Mouse (Mus musculus) midbrain, embryonic 10.5 days (tissue): ENCODE measurements around the gene Mvb12a. TPM values are rescaled to one million over a fixed set of nuclear protein-coding genes. Genes with fewer than 3 reads are reported as not detected.

Experiments used
- DNase-seq: peaks from one replicate; pipeline ENCODE4 v3.0.0-alpha.2; 2017; ENCODE audit warnings: low spot score
- H3K27ac ChIP-seq: fragments of 300-500 bp; sonication (generic); replicated peaks from 2 replicates; pipeline ENCODE4 v1.5.1; 2016; ENCODE audit warnings: mild to moderate bottlenecking
- H3K27me3 ChIP-seq: fragments of 300-500 bp; sonication (generic); 2 replicates; pipeline ENCODE4 v1.6.1; 2016; ENCODE audit warnings: low read depth, mild to moderate bottlenecking; ENCODE audit not compliant: poor library complexity, severe bottlenecking
- H3K36me3 ChIP-seq: fragments of 300-500 bp; sonication (generic); 2 replicates; pipeline ENCODE4 v1.6.1; 2016; ENCODE audit warnings: mild to moderate bottlenecking, moderate library complexity
- H3K4me1 ChIP-seq: fragments of 300-500 bp; sonication (generic); 2 replicates; pipeline ENCODE4 v1.6.1; 2016
- H3K4me3 ChIP-seq: fragments of 300-500 bp; sonication (generic); 2 replicates; pipeline ENCODE4 v1.5.1; 2016; ENCODE audit warnings: mild to moderate bottlenecking, moderate library complexity
- H3K9me3 ChIP-seq: fragments of 300-500 bp; sonication (generic); replicated peaks from 2 replicates; pipeline ENCODE4 v1.6.1; 2016; ENCODE audit warnings: mild to moderate bottlenecking
- WGBS: fragments of 180-500 bp; shearing (Covaris S2); methylation state at CpG from one replicate; pipeline ENCODE4 v1.1.7; 2016; 5-methylcytosine and 5-hydroxymethylcytosine counted together
- polyA plus RNA-seq: library from polyadenylated mRNA; unstranded; fragments of >200 nt; fragmentation: Nextera tagmentation; extraction: Ambion mirVana; gene quantifications from 2 replicates; pipeline ENCODE4 v1.2.1, GENCODE M21; 2016

The Mvb12a gene
- polyA plus RNA-seq, 1 experiment from 2014 or later, result 62.9 TPM

DNA sequence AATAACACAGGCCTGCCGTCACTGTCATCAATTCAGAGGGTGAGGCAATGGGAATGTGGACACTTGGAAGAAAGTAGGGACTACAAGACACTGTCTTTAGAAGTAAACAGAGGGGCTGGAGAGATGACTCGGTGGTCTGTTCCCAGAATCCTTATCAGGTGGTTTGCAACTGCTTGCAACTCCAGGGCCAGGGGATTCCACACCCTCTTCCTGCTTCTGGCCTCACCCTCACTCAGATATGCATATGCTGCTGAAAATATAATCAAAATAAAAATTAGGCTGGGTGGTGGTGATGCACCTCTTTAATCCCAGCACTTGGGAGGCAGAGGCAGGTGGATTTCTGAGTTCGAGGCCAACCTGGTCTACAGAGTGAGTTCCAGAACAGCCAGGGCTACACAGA, 17.3 kb downstream of the Mvb12a start:
- Histone ChIP-seq H3K4me1 (peaks cover 22% of the 10 kb centered on the region), H3K36me3 (no peaks in the 10 kb centered on the region), H3K9me3 (peaks cover 9% of the 10 kb centered on the region), H3K27ac (no peak overlapping the region), H3K4me3 (no peak overlapping the region), H3K27me3 (peaks cover 100% of the 10 kb centered on the region)
- 82% methylated on average over 3 of the region's 3 CpGs for WGBS
- DNase-seq, result no peak

DNA sequence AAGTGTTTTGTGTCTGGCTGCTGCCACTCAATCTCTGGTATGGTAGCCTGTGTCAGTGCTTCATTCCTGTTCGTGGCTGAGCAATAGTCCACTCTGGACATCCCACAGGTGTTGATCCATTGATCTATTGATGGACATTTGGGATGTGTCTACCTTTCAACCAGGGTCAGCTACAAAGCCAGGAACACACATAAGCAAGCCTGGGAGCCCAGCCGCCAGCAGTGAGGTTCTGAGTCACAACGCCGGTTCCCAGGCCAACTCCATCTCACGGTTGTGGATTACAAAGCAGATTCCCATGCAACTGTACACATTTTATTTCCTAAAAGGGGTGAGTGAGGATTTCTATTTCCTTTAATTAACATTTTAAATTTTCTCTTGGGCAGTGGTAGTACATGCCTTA, 18.0 kb downstream of the Mvb12a start:
- H3K4me3 ChIP-seq, result no peak overlapping the region
- no peak overlapping the region for H3K27ac ChIP-seq
- peaks cover 22% of the 10 kb centered on the region for H3K4me1 ChIP-seq
- DNase-seq, result no peak
- peaks cover 98% of the 10 kb centered on the region for H3K27me3 ChIP-seq
- 84% methylated on average over 5 of the region's 5 CpGs for WGBS
- no peaks in the 10 kb centered on the region for H3K36me3 ChIP-seq
- H3K9me3 ChIP-seq, result peaks cover 9% of the 10 kb centered on the region

DNA sequence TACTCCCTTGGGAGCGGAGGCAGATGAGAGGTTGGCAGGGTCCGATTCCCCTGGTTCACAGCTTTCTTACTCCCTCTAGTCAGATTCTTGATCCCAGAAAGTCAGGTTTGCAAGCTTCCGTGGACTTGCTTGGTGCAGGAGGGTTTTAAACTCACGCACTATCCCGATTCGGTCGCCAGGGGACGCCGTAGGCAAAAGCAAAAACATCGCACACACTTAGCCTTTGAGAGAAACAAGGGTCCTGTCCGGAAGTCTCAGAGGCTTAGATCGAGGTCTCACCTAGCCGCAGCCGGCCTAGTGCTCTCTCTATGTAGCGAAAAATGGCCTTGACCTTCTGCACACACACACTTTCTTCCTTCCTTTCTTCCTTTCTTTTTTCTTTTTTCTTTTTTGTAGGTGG, 18.7 kb downstream of the Mvb12a start:
- H3K4me3 ChIP-seq, result no peak overlapping the region
- peaks cover 98% of the 10 kb centered on the region for H3K27me3 ChIP-seq
- peaks cover 22% of the 10 kb centered on the region for H3K4me1 ChIP-seq
- WGBS, result 5% methylated on average over 15 of the region's 15 CpGs
- no peak overlapping the region for H3K27ac ChIP-seq
- H3K36me3 ChIP-seq, result no peaks in the 10 kb centered on the region
- peak; percentile 80 for DNase-seq
- peaks cover 9% of the 10 kb centered on the region for H3K9me3 ChIP-seq

DNA sequence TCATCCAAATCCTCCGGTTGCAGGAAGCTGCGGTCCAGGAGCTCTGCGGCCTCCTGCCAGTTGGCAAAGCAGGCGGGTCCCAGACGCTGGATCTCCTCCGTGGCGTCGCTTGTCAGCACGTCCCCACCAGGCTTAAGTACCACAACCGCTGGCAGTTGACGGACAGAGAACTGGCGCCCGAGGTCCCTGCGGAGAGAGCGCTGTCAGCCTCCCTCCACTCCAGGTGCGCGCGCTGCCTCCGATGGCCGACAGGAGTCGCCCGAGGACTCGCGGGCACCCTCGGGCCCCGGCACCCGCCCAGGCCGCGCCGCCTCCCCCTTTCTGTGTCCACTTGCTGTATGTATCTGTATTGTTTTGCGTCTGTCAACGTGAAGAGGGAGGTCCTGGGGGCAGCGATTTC, 20.0 kb downstream of the Mvb12a start:
- no peak overlapping the region for H3K27ac ChIP-seq
- H3K4me1 ChIP-seq, result peaks cover 22% of the 10 kb centered on the region
- H3K9me3 ChIP-seq, result peaks cover 9% of the 10 kb centered on the region
- H3K27me3 ChIP-seq, result peaks cover 98% of the 10 kb centered on the region
- WGBS, result 1% methylated on average over 33 of the region's 33 CpGs
- peak overlapping the region; percentile 42 for H3K4me3 ChIP-seq
- no peaks in the 10 kb centered on the region for H3K36me3 ChIP-seq
- DNase-seq, result peak; percentile 71

DNA sequence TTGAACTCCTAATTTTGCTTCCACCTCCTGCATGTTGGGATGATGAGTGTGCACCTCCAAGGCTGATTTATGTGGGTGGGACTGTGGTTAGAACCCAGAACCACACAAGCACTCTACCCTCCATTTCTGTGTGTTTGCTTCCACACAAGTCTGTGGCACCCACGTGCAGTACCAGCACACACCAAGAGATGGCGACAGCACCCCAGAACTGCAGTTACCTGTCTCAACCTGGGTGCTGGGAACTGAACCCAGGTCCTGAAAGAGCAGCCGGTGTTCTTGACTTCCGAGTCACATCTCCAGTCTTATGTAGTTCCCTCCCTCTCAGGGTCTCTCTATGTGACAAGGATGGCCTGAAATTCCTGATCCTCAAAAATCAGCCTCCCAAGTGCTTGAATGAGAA, 21.3 kb downstream of the Mvb12a start:
- Histone ChIP-seq H3K4me3 (no peak overlapping the region), H3K27me3 (peaks cover 98% of the 10 kb centered on the region), H3K9me3 (peaks cover 9% of the 10 kb centered on the region), H3K36me3 (no peaks in the 10 kb centered on the region), H3K4me1 (peaks cover 21% of the 10 kb centered on the region), H3K27ac (no peak overlapping the region)
- no peak for DNase-seq
- WGBS, result 81% methylated on average over 4 of the region's 4 CpGs

DNA sequence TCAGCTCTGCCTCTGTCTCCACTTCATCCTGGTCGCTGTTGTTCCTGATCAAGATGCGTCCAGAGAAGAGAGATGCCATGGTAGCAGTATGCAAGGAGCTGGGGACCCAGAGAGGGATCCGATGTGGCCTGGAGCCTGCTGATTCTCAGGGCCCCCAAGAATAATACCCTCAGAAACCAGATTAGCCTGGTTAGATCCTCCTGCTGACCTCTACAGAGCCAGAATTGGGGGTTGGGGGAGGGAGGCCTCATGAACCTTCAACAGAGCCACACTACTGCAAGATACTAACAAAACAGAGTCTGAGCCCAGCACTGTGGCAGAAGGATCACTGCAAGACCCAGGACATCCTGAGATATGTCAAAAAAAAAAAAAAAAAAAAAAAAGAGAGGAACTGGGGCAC, 23.8 kb downstream of the Mvb12a start, which contains the start of gene Nxnl1:
TSS of gene Nxnl1 (minus strand) at position 101 of the 400 bp plus-strand sequence.
- peaks cover 43% of the 10 kb centered on the region for H3K4me1 ChIP-seq
- no peaks in the 10 kb centered on the region for H3K36me3 ChIP-seq
- H3K27me3 ChIP-seq, result peaks cover 89% of the 10 kb centered on the region
- 72% methylated on average over 3 of the region's 3 CpGs for WGBS
- H3K4me3 ChIP-seq, result no peak within 1 kb of the TSS
- DNase-seq, result no peak
- H3K9me3 ChIP-seq, result peaks cover 9% of the 10 kb centered on the region
- no peak within 1 kb of the TSS for H3K27ac ChIP-seq

DNA sequence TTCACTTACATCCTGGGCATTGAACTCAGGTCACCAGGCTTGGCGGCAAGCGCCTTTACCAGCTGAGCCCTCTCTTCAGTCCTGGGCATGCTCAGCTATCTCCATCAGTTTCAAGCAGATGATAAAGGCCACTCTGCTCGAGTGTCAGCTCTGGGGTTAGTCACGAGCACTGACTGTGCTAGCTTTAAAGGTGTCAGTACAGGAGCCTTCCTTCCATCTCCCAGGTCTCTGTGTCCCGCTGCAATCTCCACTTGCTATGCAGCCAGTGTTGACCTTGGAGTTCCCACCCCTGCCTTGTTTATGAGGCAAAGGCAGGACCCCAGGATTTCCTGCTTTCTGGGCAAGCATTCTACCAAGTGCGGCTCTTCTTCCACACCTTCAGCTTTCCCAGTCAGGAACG, 24.9 kb downstream of the Mvb12a start:
- H3K4me3 ChIP-seq, result no peak overlapping the region
- peaks cover 86% of the 10 kb centered on the region for H3K27me3 ChIP-seq
- WGBS, result 81% methylated on average over 7 of the region's 7 CpGs
- peaks cover 40% of the 10 kb centered on the region for H3K4me1 ChIP-seq
- peaks cover 9% of the 10 kb centered on the region for H3K9me3 ChIP-seq
- no peak overlapping the region for H3K27ac ChIP-seq
- DNase-seq, result no peak
- no peaks in the 10 kb centered on the region for H3K36me3 ChIP-seq

DNA sequence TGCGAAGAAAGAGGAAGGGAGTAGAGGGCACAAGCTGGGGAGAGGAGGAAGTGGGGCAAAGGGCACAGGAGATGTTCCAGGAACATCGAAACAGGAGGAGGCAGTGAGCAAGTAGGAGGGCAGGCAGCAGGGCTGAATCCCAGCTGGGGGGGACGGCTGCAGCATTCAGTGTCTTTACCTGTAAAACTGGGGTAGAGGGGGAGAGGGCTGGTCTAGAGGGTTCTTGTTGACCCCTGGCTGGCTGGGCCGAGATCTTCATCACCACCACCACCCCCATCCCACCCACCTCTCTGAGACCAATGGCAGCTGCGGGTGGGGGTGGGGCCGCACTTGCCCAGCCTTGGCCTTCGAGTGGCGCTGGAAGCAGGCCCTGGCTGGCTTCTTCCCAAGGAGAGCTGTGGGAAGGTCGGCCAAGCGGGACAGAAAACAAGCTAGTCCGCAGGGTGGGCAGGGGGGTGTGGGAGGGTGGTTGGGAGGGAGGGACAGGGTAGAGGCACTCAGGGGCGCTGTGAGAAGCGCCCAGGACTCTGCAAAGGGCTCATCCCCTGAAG, 25.7 kb downstream of the Mvb12a start, which contains the start of gene Slc27a1:
TSS of gene Slc27a1 (plus strand) at position 496 of the 551 bp plus-strand sequence.
- Histone ChIP-seq H3K36me3 (no peaks in the 10 kb centered on the region), H3K9me3 (peaks cover 9% of the 10 kb centered on the region), H3K4me1 (peaks cover 36% of the 10 kb centered on the region), H3K27me3 (peaks cover 77% of the 10 kb centered on the region), H3K4me3 (peak within 1 kb of the TSS; percentile 66), H3K27ac (peak within 1 kb of the TSS; percentile 82)
- 12% methylated on average over 13 of the region's 13 CpGs for WGBS
- no peak for DNase-seq

DNA sequence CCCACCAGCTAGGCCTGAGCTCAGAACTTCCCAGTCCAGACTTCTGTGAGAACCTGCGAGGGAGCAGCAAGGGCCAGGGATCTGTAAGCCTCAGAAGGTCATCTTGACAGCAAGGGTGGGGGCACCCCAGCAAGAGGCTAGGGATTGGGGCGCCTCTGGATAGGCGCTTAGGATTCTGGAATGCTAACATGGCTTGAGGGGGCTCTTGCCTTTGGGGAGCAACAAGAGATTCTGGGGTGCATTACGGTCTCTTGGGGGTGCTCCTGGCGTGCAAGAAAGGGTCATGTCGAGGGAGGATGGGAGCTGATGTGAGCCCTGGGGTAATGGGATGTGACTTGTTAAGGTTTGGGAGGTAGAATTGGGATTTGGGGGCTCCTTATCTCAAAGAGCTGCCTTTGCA, 26.2 kb downstream of the Mvb12a start:
- H3K9me3 ChIP-seq, result peaks cover 8% of the 10 kb centered on the region
- DNase-seq, result no peak
- peak overlapping the region; percentile 82 for H3K27ac ChIP-seq
- WGBS, result 24% methylated on average over 6 of the region's 6 CpGs
- H3K4me1 ChIP-seq, result peaks cover 36% of the 10 kb centered on the region
- peaks cover 72% of the 10 kb centered on the region for H3K27me3 ChIP-seq
- H3K4me3 ChIP-seq, result peak overlapping the region; percentile 66
- H3K36me3 ChIP-seq, result no peaks in the 10 kb centered on the region

DNA sequence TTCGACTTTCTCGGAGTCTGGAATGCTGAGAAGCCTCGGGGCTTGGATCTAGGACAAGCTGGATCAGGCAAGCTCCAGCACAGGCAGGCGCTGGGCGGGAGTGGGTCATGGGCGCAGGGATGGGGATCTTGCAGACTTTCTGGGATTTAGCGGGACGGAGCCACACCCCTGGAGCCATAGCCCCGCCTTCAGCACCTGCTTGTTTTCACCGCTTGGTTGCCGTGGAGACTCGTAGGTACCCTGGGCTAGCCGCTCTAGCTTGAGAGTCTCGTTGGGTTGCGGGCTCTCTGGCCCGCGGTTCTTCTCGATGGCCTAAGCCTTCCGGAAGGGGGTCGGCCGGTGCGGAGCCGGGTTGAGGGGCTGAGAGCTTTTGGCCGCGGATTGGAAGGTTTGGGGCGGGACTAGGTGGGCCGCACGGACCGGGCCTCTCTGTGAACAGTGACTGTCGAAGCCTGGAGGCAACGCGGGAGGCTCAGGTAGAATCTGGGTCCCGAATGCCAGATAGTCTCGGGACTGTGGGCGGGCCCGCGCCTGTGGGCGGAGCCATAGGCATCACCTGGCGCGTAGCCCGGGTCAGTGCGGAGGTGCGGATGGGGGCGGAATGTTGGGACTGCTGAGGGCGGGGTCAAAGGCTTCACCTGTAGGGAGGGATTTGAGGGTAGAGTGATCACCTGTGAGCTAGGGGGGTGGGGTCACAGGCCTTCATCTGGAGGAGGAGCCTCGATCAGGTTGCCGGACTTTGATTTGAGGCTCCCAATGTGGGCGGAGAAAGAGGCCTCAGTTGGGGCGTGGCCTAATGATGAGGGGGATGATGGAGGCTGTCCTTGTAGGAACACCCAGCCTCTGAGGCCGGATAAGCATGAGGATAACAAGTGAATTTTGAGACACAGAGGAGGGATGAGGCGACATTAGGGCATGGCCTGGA, 26.9 kb downstream of the Mvb12a start:
- peaks cover 66% of the 10 kb centered on the region for H3K27me3 ChIP-seq
- under 1% methylated on average over 51 of the region's 51 CpGs for WGBS
- H3K27ac ChIP-seq, result peak overlapping the region; percentile 82

DNA sequence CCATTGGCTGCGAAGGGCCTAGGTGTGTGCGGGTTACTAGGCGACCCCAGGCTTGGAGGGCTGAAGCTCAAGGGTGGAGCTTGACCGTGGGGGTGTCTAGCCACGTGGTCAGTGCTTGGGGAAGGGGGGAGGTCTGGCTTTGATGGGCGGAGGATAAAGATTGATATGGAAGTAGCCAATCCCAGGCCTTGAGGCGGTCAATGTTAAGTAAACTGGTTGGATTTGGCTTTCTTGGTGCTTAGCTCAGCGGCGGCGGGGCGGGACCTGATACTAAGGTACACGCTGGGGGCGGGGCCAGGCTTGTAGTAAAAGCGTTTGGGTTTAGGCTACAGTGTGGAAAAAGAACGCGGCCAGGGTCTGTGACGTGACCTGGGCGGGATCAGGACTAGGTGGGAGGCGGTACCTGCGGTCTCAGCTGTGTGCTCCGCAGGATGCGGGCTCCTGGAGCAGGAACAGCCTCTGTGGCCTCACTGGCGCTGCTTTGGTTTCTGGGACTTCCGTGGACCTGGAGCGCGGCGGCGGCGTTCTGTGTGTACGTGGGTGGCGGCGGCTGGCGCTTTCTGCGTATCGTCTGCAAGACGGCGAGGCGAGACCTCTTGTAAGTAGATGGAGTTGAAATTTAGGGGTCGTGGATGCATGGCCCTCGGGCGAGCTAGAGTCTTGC, 27.7 kb downstream of the Mvb12a start:
- no peaks in the 10 kb centered on the region for H3K36me3 ChIP-seq
- WGBS, result 1% methylated on average over 41 of the region's 41 CpGs
- peaks cover 36% of the 10 kb centered on the region for H3K4me1 ChIP-seq
- H3K9me3 ChIP-seq, result no peaks in the 10 kb centered on the region
- H3K4me3 ChIP-seq, result peak overlapping the region; percentile 66
- DNase-seq, result peak; percentile 88
- peak overlapping the region; percentile 82 for H3K27ac ChIP-seq
- peaks cover 60% of the 10 kb centered on the region for H3K27me3 ChIP-seq

More for the DNA sequence above, 26.9 kb downstream of the Mvb12a start:
- Histone ChIP-seq H3K36me3 (no peaks in the 10 kb centered on the region), H3K9me3 (peaks cover 1% of the 10 kb centered on the region; the same call in 1 of the 2 replicates), H3K4me1 (peaks cover 36% of the 10 kb centered on the region), H3K4me3 (peak overlapping the region; percentile 66)
- DNase-seq, result peak; percentile 83

DNA sequence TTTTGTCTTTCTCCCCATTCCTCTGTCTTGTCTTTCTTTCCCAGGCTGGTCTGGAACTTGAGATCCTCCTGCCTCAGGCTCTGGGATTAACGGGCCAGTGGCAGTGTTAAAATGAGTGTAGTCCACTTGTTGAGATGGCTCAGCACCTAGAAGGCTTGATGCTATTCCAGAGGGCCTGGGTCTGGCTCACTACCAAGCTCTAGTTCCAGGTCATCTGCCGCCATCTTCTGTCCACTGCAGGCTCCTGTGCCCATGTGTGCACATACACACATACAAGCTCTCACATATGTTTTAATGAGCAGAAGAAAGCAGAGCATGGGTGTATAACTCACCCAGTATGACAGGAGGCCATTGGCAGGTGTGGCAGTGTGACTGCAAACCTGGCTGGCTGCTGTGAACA, 29.4 kb downstream of the Mvb12a start:
- peaks cover 43% of the 10 kb centered on the region for H3K27me3 ChIP-seq
- peaks cover 36% of the 10 kb centered on the region for H3K4me1 ChIP-seq
- H3K9me3 ChIP-seq, result no peaks in the 10 kb centered on the region
- 93% methylated on average over 2 of the region's 2 CpGs for WGBS
- DNase-seq, result no peak
- H3K4me3 ChIP-seq, result no peak overlapping the region
- H3K36me3 ChIP-seq, result no peaks in the 10 kb centered on the region
- no peak overlapping the region for H3K27ac ChIP-seq
